In genomic region chr12:33265877-33266276, GRCm38 (mm10) we compare ENCODE assay signal across 18 mouse cellular contexts.
"Had no signal": no experiment of that assay in that cellular context is flagged by ENCODE, and none has a peak within 500 bp of the region (broad histone marks: within the 10 kb centered on the region; RNA-seq: fewer than 3 reads in every experiment).

No protein-coding gene starts in this region.

- H3K9ac ChIP-seq: intestine, embryonic 15.5 days; kidney, embryonic 15.5 days; liver, embryonic 13.5 days; neural tube, embryonic 12.5 days had no signal

- H3K27ac ChIP-seq: intestine, embryonic 15.5 days; kidney, embryonic 15.5 days; liver, embryonic 13.5 days; neural tube, embryonic 12.5 days; stomach, postnatal 0 days had no signal

- DNase-seq: kidney, adult 11 months; kidney, adult 8-10 months; kidney, postnatal 10 days; kidney, postnatal 36 days; liver, embryonic 13.5 days; lung, adult 2 months; lung, postnatal 14 days; lung, postnatal 4 days; right cerebral cortex, adult 18-20 months; right cerebral cortex, postnatal 14 days; right cerebral cortex, postnatal 4 days; thymus, adult 2 months; thymus, postnatal 25 days had no signal

- H3K27me3 ChIP-seq: intestine, embryonic 15.5 days; kidney, embryonic 15.5 days; liver, embryonic 13.5 days; neural tube, embryonic 12.5 days had no signal

- ATAC-seq: intestine, embryonic 15.5 days had no signal

- H3K9me3 ChIP-seq: intestine, embryonic 15.5 days; kidney, embryonic 15.5 days; liver, embryonic 13.5 days; neural tube, embryonic 12.5 days had no signal

- H3K4me3 ChIP-seq: intestine, embryonic 15.5 days; kidney, embryonic 15.5 days; liver, embryonic 13.5 days; myocyte; neural tube, embryonic 12.5 days had no signal

- H3K36me3 ChIP-seq: intestine, embryonic 15.5 days; liver, embryonic 13.5 days; neural tube, embryonic 12.5 days had no signal

- H3K4me1 ChIP-seq: neural tube, embryonic 12.5 days had no signal

- H3K4me2 ChIP-seq: intestine, embryonic 15.5 days; kidney, embryonic 15.5 days; liver, embryonic 13.5 days; neural tube, embryonic 12.5 days had no signal
